Mouse (Mus musculus): ENCODE data around the gene Psmc3ip.
A peak's percentile ranks its signal among the peaks of the same experiment; 100 is the strongest.

Gene Psmc3ip

DNA sequence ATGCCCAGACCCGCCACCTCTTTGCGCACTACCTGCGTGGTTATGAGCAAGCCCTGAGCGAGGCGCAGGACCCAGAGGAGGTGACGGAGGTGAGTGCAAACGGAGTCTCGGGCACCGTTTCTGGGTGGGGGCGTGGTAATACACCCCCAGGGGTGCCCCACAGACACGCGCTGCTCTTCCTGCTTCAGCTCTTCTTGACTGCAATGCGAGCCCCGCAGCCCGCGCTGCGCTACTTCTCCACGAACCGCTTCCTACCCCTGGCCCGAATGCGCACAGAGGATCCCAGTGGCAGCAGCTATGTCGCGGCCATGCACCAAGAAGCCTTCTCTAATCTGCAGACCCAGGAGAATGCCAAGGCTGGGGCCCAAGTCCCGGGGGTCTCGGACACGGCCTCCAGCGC is 15.5 kb downstream of the Psmc3ip start:
- no peak for DNase-seq (ENCODE audit: low spot score)

GRCm38 (mm10) chr11:101078121-101078520 is 17.1 kb downstream of the Psmc3ip start, which contains the start of gene Hsd17b1:
Hsd17b1 (plus strand) TSS chr11:101078411.
- DNase-seq (ENCODE audit: low spot score) = no peak

- no peak for DNase-seq (ENCODE audit: low spot score)
Measured at GRCm38 (mm10) chr11:101071810-101072428, 23.3 kb downstream of the Psmc3ip start.

DNA sequence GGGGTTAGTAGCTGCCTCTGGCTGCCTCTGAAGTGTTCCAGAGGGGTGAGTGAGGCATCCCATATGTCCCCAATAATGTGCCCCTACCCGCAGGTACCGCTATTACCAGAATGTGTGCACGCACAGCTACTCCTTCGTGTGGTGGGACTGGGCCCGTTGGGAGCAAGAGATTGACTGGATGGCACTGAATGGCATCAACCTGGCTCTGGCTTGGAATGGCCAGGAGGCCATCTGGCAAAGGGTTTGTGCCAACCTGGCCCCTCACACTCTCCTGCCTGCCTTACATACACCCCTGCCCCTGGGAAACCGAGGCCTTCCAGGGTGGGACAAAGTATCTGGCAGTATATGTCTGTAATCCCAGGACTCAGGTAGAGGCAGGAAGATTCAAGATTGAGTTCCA is 24.2 kb downstream of the Psmc3ip start:
- DNase-seq (ENCODE audit: low spot score) = no peak

- no peak for DNase-seq (ENCODE audit: low spot score)
Measured at GRCm38 (mm10) chr11:101070189-101070527, 25.1 kb downstream of the Psmc3ip start.

GRCm38 (mm10) chr11:101069391-101070188 is 25.6 kb downstream of the Psmc3ip start, which contains the start of gene Naglu:
Naglu (plus strand) TSS chr11:101070012.
- peak; percentile 93 for DNase-seq (ENCODE audit: low spot score)

- DNase-seq (ENCODE audit: low spot score) = peak; percentile 82
Measured at GRCm38 (mm10) chr11:101066549-101067412, 28.5 kb downstream of the Psmc3ip start.

GRCm38 (mm10) chr11:101065002-101065401 is 30.2 kb downstream of the Psmc3ip start:
- DNase-seq (ENCODE audit: low spot score) = peak; percentile 22

GRCm38 (mm10) chr11:101064462-101064861 is 30.8 kb downstream of the Psmc3ip start:
- no peak for DNase-seq (ENCODE audit: low spot score)

- peak; percentile 58 for DNase-seq (ENCODE audit: low spot score)
Measured at GRCm38 (mm10) chr11:101063676-101064327, 31.4 kb downstream of the Psmc3ip start.

GRCm38 (mm10) chr11:101062971-101063675 is 32.1 kb downstream of the Psmc3ip start:
- DNase-seq (ENCODE audit: low spot score) = no peak

GRCm38 (mm10) chr11:101062165-101062884 is 32.9 kb downstream of the Psmc3ip start:
- peak; percentile 34 for DNase-seq (ENCODE audit: low spot score)

DNA sequence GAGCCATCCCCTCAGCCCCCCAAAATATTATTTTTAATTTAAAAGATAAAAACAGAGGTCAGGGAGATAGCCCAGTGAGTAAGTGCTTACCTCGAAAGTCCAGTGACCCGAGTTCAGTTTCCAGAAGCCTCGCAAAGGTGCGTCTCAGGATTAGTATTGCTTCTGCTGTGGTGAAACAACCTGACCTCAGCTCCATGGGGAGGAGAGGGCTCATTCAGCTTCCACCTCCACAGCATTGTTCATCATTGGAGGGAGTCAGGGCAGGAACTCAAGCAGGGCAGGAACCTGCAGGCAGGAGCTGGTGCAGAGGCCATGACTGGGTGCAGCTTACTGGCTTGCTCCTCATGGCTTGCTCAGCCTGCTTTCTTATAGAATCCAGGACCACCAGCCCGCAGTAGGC is 34.2 kb downstream of the Psmc3ip start:
- DNase-seq (ENCODE audit: low spot score) = no peak

DNA sequence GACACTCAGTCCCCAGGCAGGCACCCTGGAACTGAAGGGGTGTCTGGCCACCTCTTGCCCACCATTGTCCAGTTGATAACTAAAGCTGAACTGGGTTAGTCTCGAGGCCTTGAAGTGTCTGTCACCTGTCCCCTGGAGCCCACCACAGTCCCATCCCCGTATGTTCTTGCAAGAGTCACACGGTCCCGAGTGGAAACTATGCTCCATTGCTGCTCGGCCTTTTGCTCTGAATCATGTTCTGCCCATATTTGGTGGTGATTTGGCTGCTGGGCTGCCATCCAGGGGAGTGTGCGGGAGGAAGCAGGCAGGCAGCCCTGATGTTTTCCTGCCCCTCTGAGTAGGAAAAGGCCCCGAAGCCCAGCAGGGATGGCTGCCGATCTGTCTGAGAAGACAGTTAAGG is 35.1 kb downstream of the Psmc3ip start:
- peak; percentile 83 for DNase-seq (ENCODE audit: low spot score)

DNA sequence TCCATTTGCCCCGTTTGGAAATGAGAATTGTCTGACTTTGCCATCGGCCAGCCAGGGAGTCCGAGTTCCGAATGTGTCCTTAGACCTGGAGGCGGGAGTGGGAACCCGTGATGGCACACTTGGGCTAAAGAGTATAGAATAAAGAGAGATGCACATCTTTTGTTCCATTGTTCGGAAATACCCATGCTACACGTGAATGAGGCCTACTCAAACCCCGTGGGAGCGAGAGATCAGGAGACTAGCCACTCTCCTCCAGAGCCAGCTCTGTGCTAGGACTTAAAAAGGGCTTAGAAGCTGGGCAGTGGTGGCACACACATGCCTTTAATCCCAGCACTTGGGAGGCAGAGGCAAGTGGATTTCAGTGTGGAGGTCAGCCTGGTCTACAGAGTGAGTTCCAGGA is 35.8 kb downstream of the Psmc3ip start:
- no peak for DNase-seq (ENCODE audit: low spot score)

DNA sequence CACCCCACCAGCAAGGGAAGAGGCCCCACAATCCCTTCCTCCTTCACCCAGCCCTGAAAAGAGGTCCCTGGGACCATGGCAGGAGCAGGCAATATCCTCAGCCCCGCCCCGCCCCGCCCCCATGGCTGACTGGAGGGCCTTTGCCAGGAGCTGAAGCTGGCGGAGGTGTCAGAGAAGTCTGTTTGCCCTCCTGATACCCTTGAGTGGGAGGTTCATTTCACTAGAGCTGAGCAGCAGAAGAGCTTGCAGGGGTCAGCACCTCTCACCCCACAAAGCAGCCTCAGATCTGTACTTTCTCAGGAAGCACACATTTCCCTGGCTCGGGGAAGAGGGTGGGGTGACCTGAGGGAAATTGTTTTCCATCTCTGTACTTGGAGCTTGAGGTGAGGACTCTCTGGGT is 36.5 kb downstream of the Psmc3ip start:
- no peak for DNase-seq (ENCODE audit: low spot score)

DNA sequence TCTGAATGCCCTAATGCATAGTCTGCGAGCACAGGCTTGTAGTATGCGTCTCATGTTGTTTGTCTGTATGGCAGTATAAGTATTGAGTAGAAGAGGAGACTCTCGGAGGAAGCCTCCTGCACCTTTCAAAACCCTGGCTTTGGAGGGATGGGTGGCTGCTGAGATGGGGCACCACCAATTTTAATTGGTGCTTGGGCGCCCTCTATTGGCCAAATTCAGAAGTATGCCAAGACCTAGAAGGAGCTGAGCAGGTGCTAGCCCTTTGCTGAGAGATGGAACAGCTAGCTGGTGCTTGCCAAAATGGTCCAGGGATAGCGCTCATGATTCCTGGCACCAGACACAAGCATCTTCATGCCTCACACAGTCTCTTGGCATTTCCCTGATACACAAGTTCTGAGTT is 37.4 kb downstream of the Psmc3ip start:
- peak; percentile 86 for DNase-seq (ENCODE audit: low spot score)

DNA sequence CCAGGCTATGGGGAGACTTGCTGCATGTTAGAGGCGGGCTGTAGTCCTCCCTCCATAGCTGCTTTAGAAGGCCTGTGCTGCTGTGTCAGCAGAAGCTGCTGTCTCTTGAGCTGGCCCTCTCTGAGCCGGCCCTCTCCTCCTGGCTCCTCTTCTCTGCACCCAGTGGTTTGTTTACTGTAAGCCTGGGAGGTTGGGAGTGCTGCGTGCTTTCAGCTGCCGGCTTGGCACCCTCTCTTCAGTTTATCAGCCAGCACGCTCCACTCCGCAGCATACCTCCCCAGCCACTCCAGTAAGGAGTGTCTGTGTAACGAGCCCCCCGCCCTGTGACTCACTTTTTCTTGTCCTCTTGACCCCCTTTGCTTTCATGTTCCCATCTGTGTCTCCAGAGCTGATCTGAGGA is 38.4 kb downstream of the Psmc3ip start:
- DNase-seq (ENCODE audit: low spot score) = peak; percentile 42

GRCm38 (mm10) chr11:101055418-101055817 is 39.8 kb downstream of the Psmc3ip start:
- DNase-seq (ENCODE audit: low spot score) = no peak

DNA sequence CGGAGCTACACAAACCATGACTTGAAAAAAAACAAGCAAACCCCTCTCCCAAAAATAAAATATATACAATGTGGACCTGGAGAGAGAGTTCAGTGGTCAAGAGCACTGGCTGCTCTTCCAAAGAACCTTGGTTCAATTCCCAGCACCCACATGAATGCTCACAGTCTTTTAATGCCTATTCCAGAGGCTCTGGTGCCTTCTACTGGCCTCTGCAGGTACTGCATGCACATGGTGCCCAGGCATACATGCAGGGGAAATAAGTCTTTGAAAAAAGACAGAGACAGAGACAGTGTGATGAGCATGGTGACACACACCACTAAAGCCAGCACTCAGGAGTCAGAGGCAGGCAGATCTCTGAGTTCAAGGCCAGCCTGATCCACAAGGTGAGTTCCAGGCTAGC is 41.3 kb downstream of the Psmc3ip start:
- DNase-seq (ENCODE audit: low spot score) = peak; percentile 18

Data from adipocyte (in vitro differentiated cells).